Mouse (Mus musculus) testis, adult 2 months (tissue): ENCODE measurements around the gene Atp6v0a1. TPM values are rescaled to one million over a fixed set of nuclear protein-coding genes. Genes with fewer than 3 reads are reported as not detected.
"Not testable (repeated sequence)": the region's sequence is repeated elsewhere in the genome, so short reads cannot be mapped to it uniquely, and the experiment has no call there.

Experiments
- H3K27ac ChIP-seq: fragments of 200-500 bp; 2 replicates; pipeline ENCODE4 v1.5.1; 2012; ENCODE audit warnings: low read depth, low read length; ENCODE audit not compliant: control insufficient read depth, insufficient read depth
- H3K27me3 ChIP-seq: fragments of 200-500 bp; 2 replicates; pipeline ENCODE4 v1.6.1; 2012; ENCODE audit warnings: mild to moderate bottlenecking, low read length, moderate library complexity; ENCODE audit not compliant: control insufficient read depth, insufficient read depth
- H3K36me3 ChIP-seq: fragments of 200-500 bp; 2 replicates; pipeline ENCODE4 v1.6.1; 2012; ENCODE audit warnings: mild to moderate bottlenecking, low read length; ENCODE audit not compliant: control insufficient read depth, insufficient read depth
- H3K4me1 ChIP-seq: fragments of 200-500 bp; 2 replicates; pipeline ENCODE4 v1.6.1; 2012; ENCODE audit warnings: low read length; ENCODE audit not compliant: control insufficient read depth, insufficient read depth
- H3K4me3 ChIP-seq: fragments of 200-500 bp; 2 replicates; pipeline ENCODE4 v1.5.1; 2012; ENCODE audit warnings: low read depth, mild to moderate bottlenecking, low read length, moderate library complexity, mixed read lengths; ENCODE audit not compliant: control insufficient read depth
- CTCF ChIP-seq: fragments of 200-500 bp; IDR thresholded peaks from 2 replicates; pipeline ENCODE4 v1.5.1; 2012; ENCODE audit warnings: low read depth, mild to moderate bottlenecking, inconsistent platforms, low read length, moderate library complexity; ENCODE audit not compliant: control insufficient read depth, insufficient read depth, insufficient replicate concordance
- POLR2A ChIP-seq: fragments of 200-500 bp; IDR thresholded peaks from 2 replicates; pipeline ENCODE4 v1.6.1; 2012; ENCODE audit warnings: low read depth, mild to moderate bottlenecking, inconsistent platforms, low read length, moderate library complexity; ENCODE audit not compliant: control insufficient read depth
- polyA plus RNA-seq: library from polyadenylated mRNA; depleted of rRNA; stranded (reverse); fragments of >200 nt; gene quantifications from 2 replicates; pipeline ENCODE4 v1.2.3, GENCODE M21; 2012

The Atp6v0a1 gene
- polyA plus RNA-seq, 1 experiment, result 18.1 TPM

- H3K27me3 ChIP-seq, result no peaks in the 10 kb centered on the region
- no peaks in the 10 kb centered on the region for H3K4me1 ChIP-seq
- TF ChIP-seq POLR2A, result no peak
- TF ChIP-seq CTCF, result no peak
- no peaks in the 10 kb centered on the region for H3K36me3 ChIP-seq
- no peak overlapping the region for H3K27ac ChIP-seq
- no peak overlapping the region for H3K4me3 ChIP-seq
These were observed 15.8 kb upstream of the Atp6v0a1 start for GRCm38 (mm10) chr11:100993437-100993836.

GRCm38 (mm10) chr11:100994233-100994632 lies 15.0 kb upstream of the Atp6v0a1 start:
- TF ChIP-seq POLR2A, result no peak
- TF ChIP-seq CTCF, result no peak
- Histone ChIP-seq H3K4me3 (no peak overlapping the region), H3K36me3 (no peaks in the 10 kb centered on the region), H3K27ac (no peak overlapping the region), H3K27me3 (no peaks in the 10 kb centered on the region), H3K4me1 (no peaks in the 10 kb centered on the region)

DNA sequence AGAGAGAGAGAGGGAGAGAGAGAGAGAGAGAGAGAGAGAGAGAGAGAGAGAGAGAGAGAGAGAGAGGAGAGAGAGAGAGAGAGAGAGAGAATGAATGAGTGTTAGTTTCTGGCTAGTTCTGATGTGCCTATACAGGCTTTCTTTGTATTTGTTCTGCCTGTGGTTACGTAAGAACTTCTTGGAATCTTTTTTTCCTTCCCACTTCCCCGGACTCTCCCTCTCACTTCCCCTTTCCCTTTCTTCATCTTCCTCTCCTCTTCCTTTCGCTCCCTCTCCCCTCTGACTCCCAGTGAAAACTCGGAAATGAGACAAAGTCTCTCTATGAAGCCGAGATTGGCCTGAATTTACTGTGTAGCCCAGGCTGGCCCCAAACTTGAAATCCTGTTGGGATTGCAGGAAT lies 14.6 kb upstream of the Atp6v0a1 start:
- Histone ChIP-seq H3K4me1 (no peaks in the 10 kb centered on the region), H3K36me3 (no peaks in the 10 kb centered on the region), H3K4me3 (no peak overlapping the region), H3K27ac (no peak overlapping the region), H3K27me3 (no peaks in the 10 kb centered on the region)
- TF ChIP-seq POLR2A (no peak), CTCF (no peak)

DNA sequence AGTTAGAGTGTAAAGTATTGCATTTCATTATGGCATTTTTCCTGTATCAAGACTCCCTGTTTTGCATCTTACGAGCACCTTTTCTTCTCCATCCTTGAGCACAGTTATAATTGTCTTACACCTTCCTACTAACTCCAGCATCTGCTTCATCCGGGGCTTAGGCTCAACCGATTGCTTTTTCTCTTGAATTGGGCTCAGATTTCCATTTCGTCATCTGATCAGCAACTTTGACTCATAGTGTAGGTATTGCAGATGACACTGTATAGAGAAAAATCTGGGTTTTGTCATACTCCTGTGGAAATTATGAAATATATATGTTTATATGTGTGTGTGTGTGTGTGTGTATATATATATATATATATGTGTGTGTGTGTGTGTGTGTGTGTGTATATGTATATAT lies 12.8 kb upstream of the Atp6v0a1 start:
- H3K36me3 ChIP-seq, result no peaks in the 10 kb centered on the region
- H3K27ac ChIP-seq, result no peak overlapping the region
- no peaks in the 10 kb centered on the region for H3K4me1 ChIP-seq
- H3K27me3 ChIP-seq, result no peaks in the 10 kb centered on the region
- no peak for TF ChIP-seq POLR2A
- TF ChIP-seq CTCF, result no peak
- H3K4me3 ChIP-seq, result no peak overlapping the region

GRCm38 (mm10) chr11:100998836-100999235 lies 10.4 kb upstream of the Atp6v0a1 start:
- Histone ChIP-seq H3K27me3 (no peaks in the 10 kb centered on the region), H3K4me1 (no peaks in the 10 kb centered on the region), H3K36me3 (no peaks in the 10 kb centered on the region), H3K4me3 (no peak overlapping the region), H3K27ac (no peak overlapping the region)
- TF ChIP-seq POLR2A (no peak), CTCF (no peak)

- Histone ChIP-seq H3K27me3 (no peaks in the 10 kb centered on the region), H3K4me1 (no peaks in the 10 kb centered on the region), H3K4me3 (no peak overlapping the region), H3K27ac (no peak overlapping the region), H3K36me3 (no peaks in the 10 kb centered on the region)
- TF ChIP-seq POLR2A (no peak), CTCF (no peak)
These were observed 10.0 kb upstream of the Atp6v0a1 start for GRCm38 (mm10) chr11:100999254-100999653.

- not testable (repeated sequence) for H3K36me3 ChIP-seq, H3K27ac ChIP-seq, H3K4me1 ChIP-seq, H3K27me3 ChIP-seq, H3K4me3 ChIP-seq
These were observed 7.2 kb upstream of the Atp6v0a1 start for GRCm38 (mm10) chr11:101001875-101002552.
